Mouse (Mus musculus): ENCODE measurements around the gene Tmprss12.
"Not testable (repeated sequence)": the region's sequence is repeated elsewhere in the genome, so short reads cannot be mapped to it uniquely, and the experiment has no call there.

The Tmprss12 gene

GRCm38 (mm10) chr15:100273791-100274308 is 6.8 kb upstream of the Tmprss12 start:
- DNase-seq (ENCODE audit: low read depth, low spot score): not testable (repeated sequence)

DNA sequence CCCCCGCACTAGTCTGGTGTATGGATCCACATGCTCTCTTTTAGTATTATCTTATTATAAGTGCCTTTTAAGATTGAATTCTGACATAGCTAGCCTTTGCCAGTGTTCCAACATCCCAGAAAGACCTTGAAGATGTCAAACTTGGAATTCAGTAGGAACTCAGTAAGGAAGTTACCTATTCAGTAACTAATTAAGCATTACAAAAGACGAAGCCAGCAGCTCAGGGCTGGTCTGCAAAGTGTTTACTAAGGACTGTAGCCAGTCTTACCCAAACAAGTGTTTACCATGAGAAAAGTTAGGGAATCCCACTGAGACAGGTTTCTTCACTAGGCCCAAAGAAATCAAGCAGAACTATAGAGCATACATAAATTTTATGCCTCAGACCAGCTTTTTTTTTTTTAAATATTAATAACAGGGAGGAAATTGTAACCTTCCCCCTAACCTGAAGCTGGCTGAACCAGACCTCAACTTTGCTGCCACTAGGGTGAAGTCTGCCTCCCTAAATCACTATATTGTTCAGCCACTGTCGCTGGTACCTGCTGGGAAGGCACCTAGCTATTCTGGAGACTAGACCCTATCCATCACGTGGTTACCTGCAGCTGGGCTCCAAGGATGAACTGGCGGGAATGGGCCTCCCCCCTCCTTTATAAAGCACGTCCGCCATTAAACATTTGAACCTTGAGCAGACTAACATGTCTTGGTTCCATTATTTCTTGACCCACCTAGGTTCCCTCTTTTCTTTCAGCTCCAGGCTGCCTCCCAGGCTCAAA is 5.7 kb upstream of the Tmprss12 start:
- no peak for DNase-seq (ENCODE audit: low read depth, low spot score)

DNA sequence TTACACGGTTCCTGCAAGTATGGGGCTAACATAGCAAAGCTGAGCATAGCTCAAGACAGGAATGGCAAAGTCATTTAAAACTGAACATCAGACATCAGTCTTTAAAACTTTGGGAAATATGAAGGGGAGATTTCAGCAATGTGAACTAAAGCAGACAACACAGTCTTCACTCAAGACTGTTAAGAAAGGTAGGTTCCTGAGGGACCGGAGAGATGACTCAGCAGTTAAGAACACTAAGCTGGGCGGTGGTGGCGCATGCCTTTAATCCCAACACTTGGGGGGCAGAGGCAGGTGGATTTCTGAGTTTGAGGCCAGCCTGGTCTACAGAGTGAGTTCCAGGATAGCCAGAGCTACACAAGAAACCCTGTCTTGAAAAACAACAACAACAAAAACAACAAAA is 4.2 kb upstream of the Tmprss12 start:
- DNase-seq (ENCODE audit: low read depth, low spot score): no peak

GRCm38 (mm10) chr15:100277586-100277985 is 3.1 kb upstream of the Tmprss12 start:
- DNase-seq (ENCODE audit: low read depth, low spot score): no peak

DNA sequence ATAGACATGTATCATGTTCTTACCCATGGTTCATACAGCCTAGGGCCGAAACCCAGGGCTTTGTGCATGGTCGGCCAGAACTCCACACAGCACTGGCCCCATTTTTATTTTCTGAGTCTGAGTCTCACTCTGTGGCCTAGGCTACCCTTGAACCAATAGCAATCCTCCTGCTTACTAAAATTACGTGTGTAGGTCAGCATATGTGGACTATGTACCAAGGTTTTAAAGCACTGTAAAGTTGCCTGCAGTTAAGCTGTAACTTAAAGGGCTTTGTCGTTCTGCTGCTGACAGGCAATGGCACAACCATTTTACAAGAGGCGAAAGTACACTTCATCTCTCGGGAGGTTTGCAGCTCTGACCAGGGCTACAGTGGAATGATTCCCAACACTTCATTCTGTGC is 8.3 kb downstream of the Tmprss12 start:
- DNase-seq (ENCODE audit: low read depth, low spot score): no peak

DNA sequence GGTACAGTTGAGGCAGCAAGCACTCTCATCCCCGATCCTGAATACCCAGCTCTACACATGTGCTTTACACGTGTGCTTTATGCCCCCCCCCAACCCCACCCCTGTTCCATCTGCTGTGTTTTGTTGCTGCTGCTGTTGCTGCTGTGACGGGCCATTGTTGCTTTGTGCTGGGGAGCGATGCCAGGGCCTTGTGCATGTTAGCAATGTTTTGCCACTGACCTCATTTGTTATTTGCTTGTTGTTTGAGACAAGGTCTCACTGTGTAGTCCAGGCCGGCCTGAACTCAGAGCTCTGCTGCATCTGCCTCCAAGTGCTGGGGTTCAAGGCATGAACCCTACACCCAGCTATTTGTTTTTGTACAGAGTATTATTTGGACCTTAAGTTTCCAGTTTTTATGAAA is 10.2 kb downstream of the Tmprss12 start:
- DNase-seq (ENCODE audit: low read depth, low spot score): no peak

- no peak for DNase-seq (ENCODE audit: low read depth, low spot score)
Observed at GRCm38 (mm10) chr15:100292326-100292725, 11.7 kb downstream of the Tmprss12 start.

- DNase-seq (ENCODE audit: low read depth, low spot score): no peak
Observed at GRCm38 (mm10) chr15:100297856-100298255, 17.2 kb downstream of the Tmprss12 start.

- DNase-seq (ENCODE audit: low read depth, low spot score): no peak
Observed at GRCm38 (mm10) chr15:100300499-100300898, 19.9 kb downstream of the Tmprss12 start.

- DNase-seq (ENCODE audit: low read depth, low spot score): no peak
Observed at GRCm38 (mm10) chr15:100301556-100301955, 20.9 kb downstream of the Tmprss12 start.

GRCm38 (mm10) chr15:100303428-100304018 is 22.9 kb downstream of the Tmprss12 start:
- no peak for DNase-seq (ENCODE audit: low read depth, low spot score)

DNA sequence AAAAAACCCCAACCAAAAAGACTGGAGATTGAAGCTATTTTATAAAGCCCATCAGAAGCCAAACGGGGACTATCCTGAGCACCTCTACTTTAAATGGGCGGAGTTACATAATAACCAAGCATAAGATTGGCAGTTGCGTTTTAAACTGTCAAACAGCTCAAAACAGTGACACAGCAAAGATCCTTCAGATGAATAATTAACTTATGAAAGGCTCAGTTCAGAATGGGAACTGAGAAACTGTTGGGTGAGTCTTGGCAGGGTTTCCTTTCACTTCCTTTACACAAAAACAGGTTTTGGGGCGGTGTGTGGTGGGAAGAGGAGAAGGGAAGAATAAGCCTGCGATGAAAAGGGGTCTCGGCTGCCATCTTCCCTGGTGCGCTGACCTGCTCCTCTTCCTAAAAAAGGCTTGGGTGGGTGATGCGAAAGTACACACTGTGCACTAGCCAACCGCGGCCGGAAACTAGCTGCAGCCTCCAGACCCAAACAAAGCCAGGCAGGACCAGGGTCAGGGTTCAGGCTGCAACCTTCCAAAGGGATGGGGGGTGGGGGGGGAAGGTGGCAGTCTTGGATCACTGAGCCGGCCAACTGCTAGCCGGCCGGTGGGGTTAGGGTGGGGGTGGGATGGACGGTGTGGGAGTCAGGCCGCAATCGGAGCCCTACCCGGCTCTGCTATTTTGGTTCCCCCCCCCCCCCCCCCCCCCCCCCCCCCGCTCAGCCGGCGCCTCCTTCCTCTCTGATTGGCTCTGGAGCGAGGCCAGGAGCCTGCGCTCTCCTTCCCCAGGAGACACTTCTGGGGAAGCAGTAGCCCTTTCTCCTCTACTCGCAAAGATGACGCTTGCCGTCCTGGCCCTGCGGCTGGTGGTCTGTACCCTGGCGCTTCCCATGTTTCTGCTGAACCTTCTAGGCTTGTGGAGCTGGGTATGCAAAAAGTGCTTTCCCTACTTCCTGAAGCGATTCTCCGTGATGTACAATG is 23.7 kb downstream of the Tmprss12 start, which contains the start of gene Mettl7a1:
Gene Mettl7a1 (plus strand): TSS at position 122 of the 973 bp plus-strand sequence.
- DNase-seq (ENCODE audit: low read depth, low spot score): peak; percentile 81

GRCm38 (mm10) chr15:100306201-100306600 is 25.6 kb downstream of the Tmprss12 start:
- no peak for DNase-seq (ENCODE audit: low read depth, low spot score)

DNA sequence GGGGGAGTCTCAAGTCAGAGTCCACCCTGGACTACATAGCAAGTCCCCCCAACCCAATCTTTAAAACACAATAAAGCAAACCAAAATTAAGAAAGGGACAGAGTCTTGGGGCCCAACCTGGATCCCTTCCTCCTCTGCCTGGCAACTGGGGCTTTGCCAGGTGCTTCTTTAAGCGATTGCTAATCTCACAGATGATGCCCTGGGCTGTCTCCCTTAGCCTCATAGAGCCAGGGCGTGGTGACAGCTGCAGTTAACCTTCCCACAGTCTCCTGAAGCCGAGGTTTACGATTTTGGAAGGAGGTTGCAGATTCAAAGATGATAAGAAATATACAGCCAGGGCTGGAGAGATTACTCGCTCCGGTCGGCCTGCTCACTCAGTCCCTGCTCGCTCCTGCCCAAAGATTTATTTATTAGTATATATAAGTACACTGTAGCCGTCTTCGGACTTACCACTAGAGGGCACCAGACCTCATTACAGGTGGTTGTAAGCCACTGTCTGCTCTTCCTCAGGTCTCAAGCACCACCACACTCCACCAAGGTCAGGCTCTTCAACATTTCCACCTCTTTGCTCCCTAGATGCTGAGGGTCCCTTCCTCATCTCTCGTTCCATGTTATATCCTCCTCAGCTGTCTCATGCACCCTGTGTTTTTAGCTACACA is 26.9 kb downstream of the Tmprss12 start:
- DNase-seq (ENCODE audit: low read depth, low spot score): peak; percentile 73

DNA sequence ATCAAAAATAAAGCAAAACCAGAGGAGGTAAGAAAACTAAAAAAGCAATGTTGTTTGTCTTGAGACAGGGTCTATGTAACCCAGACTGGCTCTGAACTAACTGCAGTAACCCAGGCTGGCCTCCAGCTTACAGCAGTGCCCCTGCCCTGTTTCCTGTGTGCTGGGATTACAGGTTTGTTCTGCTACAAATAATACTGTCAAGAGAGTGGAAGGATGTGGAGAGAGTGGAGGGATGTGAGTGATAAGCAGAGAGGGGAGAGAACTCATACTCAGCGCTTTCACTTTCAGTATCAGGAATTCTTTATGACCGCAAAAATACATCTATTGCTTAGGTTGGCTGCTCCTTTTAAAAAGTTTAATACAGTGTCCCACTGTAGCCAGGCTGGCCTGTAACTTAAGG is 31.7 kb downstream of the Tmprss12 start:
- DNase-seq (ENCODE audit: low read depth, low spot score): no peak

DNA sequence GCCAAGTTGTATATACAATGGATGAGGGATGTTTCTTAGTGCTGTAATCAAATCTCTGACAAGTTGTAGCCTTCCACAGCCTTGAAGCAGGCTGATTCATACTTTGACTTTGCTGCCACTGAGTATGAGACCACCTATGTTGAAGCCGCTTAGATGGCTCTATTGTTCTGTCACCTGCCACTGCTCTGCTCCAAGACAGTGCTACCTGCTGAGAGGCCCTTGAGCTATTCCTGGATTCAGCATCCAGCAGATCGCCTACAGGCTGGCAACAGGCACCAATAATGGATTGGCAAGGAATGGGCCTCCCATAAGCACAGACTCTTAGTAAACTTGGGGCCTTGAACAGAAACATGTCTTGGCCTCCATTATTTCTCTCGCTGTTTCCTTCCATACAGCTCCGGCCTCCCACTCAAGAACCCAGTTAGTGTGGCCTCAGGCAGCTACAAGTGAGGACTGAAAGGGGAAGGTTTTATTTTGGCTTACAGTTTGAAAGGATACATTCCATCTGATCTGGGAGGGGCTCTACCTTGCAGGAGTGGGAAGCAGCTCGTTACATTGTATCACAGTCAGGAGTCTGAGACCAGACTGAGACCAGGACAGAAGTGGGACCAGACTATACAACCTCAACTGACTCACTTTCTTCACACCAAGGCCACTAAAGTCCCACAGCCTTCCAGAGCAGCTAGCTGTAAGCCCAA is 34.0 kb downstream of the Tmprss12 start:
- DNase-seq (ENCODE audit: low read depth, low spot score): no peak

DNA sequence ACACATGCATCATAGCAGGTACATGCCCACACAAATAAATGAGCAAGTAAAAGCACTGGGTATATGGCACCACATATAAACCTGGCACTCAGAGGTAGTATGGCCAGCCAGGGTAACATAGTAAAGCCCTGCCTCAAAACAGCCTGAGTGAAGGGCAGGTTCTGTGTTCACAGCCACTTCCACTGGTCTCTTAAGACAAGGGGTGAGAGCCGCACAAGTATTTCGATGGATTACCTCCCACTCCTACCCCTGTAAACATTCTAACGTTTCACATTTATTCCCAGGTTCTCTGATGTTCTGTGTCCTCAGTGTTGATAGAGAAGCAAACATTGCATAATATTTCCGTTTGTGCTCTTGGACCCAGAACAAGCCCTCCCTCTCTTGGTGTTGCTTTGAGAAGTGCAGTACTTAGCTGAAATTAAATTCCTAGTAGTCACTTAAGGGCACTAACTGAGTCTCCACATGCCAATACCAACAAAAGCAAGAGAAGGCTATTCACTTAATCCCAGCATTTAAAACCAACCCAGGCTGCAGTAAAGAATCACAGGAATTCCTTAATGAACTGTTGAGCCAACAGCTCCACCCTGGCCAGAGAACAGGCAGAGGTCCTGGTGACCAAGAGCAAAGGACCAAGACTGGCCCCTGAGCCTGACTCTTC is 37.5 kb downstream of the Tmprss12 start:
- not testable (repeated sequence) for DNase-seq (ENCODE audit: low read depth, low spot score)

DNA sequence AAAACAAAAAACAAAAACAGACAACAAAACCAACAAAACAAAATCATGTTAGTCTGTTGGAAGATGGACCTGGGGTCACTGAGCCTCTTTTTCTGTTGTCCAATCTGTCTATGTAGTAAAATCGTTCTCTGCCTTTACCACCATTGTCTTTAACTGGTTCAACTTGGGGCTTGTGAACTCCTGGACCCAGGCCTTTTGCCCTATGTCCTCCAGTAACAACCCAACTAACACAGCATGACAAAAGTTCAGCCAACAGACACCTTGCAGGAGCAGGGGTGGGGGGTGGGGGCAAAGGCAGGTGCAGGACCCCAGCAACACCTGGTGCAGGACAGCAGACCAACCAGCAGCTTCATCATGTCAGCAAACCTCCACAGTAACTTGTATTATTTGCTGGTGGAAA is 39.2 kb downstream of the Tmprss12 start:
- DNase-seq (ENCODE audit: low read depth, low spot score): no peak

DNA sequence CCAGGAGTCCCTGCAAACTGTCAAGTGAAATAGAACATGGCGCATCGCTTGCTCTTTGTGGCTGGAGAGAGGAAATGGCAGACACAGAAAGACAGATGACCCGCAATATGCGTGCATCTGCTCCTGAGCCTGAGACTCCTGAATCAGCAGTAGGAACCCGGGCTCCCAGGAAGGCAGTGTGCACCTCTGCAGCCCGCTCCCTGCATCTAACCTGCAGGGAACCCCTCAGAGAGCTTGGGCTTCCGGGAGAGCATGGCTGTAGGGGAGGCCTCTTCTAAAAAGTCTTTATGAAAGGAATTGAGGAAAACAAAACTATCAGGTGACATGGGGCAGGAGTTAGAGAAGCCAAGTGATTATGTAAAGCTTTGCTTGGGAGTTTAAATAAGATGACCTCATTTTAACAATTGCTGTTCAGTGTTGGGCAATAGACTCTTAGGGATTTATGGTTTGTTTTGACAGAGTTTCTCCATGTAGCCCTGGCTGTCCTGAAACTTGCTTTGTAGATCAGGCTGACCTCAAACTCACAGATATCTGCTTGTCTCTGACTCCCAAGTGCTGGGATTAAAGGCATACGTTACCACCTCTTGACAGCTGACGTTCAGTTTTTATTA is 39.8 kb downstream of the Tmprss12 start:
- no peak for DNase-seq (ENCODE audit: low read depth, low spot score)

DNA sequence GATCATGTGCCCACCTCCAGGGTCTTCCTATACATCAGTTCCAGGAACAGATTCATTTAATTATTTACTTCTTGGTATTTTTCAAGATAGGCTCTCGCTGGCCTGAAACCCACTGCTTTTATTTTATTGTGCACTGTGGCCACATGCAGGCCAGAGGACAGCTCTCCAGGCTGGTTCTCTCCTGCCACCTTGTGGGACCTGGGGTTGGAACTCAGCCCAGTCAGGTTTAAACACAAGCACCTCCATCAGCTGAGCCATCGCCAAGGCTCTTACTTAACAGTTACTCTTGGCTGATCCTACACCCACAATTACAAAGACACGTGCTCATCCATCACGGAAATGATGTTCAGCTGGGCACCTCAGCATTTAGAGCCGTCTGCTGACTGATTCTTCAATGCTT is 40.5 kb downstream of the Tmprss12 start:
- DNase-seq (ENCODE audit: low read depth, low spot score): no peak
